Mouse (Mus musculus) bone marrow, adult 2 months (tissue): ENCODE data around the gene Pea15a.

ENCODE experiments used
- CTCF ChIP-seq: fragments of 200-500 bp; IDR thresholded peaks from 2 replicates; pipeline ENCODE4 v1.5.1; 2011; ENCODE audit warnings: low read length, control low read depth; ENCODE audit not compliant: control insufficient read depth, insufficient read depth
- POLR2A ChIP-seq: fragments of 200-500 bp; IDR thresholded peaks from 2 replicates; pipeline ENCODE4 v1.6.1; 2011; ENCODE audit warnings: low read depth, mild to moderate bottlenecking, control low read depth, low read length, borderline replicate concordance; ENCODE audit not compliant: control insufficient read depth

DNA sequence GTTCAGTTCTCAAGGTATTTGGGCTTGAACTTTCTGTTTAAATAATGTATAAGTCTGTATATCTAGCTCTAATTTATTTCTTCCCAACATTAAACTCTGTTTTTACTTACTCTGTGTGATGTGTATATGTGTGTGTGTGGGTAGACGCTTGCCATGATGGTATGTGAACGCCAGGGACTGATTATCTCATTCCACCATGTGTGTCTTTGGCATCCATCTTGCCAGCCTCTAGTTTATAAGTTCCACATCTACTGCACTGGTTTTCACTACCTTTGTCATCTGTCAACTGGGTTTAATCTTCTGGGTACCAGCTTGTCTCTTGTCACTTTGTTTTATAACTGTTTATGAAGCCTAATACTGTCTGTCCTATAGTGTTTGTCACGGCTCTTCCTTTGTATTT lies 51.1 kb downstream of the Pea15a start:
- no peak for TF ChIP-seq CTCF
- TF ChIP-seq POLR2A, result no peak
